Mouse (Mus musculus): ENCODE measurements at regions not wholly inside any gene's neighbourhood (a gene's known extent, or its start where the extent isn't known, plus 50 kb on each side); places are given as distances from the start of the nearest gene placed in this dataset.

DNA sequence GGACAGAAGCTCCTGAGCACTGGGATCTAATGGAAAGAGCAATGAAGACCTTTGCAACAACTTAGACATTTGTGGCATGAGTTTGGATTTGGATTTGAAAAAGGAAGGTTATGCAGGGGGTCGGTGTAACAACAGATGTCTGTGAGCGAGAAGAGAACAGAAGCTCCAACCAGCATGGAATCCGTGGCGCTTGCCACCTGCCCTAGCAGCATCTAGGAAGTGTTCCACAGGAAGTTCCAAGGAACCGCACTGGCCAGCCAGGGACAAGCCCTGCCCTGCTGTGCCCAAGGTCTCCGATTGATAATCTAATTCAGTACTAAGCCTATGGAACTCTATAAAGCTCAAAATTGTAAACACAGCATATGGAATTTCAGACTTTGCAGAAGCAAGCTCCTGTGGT is 98.0 kb upstream of the Ldah start:
- TF ChIP-seq CTCF (IDR thresholded peaks at IDR 0.05; ENCODE audit: extremely low read depth, insufficient read depth, low read length) (no peak), POLR2A (IDR thresholded peaks at IDR 0.05; ENCODE audit: extremely low read depth, insufficient read depth, low read length) (no peak)

Data from cortical plate, adult 2 months (tissue).